Mouse (Mus musculus): Measurements from ENCODE around the gene Klhl3.

- no peak for TF ChIP-seq CTCF (IDR thresholded peaks at IDR 0.05; ENCODE audit: control insufficient read depth, insufficient read depth, low read length)
- no peak for TF ChIP-seq POLR2A (IDR thresholded peaks at IDR 0.05; ENCODE audit: borderline replicate concordance, control insufficient read depth, low read depth, low read length)
Observed at GRCm38 (mm10) chr13:58001792-58002191, 111.6 kb downstream of the Klhl3 start.
